Mouse (Mus musculus): ENCODE results near the gene Gm11042. TPM values are rescaled to one million over a fixed set of nuclear protein-coding genes. Genes with fewer than 3 reads are reported as not detected.

The Gm11042 gene
- total and polyA plus RNA-seq, 3 experiments = not detected

DNA sequence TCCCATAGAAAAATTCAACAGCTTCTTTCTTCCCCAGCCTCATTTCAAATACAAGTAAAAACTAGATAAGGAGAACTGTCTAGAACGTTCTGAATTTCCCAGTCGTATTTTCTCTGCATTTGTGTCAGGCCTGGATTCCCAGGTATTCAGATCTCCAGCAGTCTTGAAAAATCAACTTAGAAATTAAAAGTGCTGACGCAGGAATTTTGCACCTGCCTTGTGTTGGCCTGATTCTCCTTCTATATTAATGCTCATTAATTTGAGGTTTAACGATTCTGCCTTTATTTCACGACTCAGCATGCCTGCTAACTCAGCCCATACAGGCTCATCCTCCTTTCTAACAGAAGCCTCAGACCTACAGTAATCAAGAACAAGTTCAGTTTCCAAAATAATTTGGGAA lies 43.6 kb upstream of the Gm11042 start:
- Histone ChIP-seq H3K36me3 (ENCODE audit: control insufficient read depth in 1 of 2, insufficient read depth in 2 of 2, low read length in 2 of 2) (no peaks in the 10 kb centered on the region), H3K4me3 (ENCODE audit: control insufficient read depth in 1 of 2, insufficient read depth in 1 of 2, low read depth in 2 of 2, low read length in 2 of 2) (no peak overlapping the region), H3K27ac (ENCODE audit: control insufficient read depth, low read depth, low read length) (no peak overlapping the region), H3K9me3 (replicated peaks; ENCODE audit: insufficient read depth, low read length) (no peaks in the 10 kb centered on the region), H3K9ac (ENCODE audit: control insufficient read depth, low read depth, low read length, poor library complexity, severe bottlenecking) (no peak overlapping the region), H3K79me2 (ENCODE audit: control insufficient read depth, insufficient read depth, low read length, poor library complexity) (no peaks in the 10 kb centered on the region), H3K27me3 (ENCODE audit: control insufficient read depth in 1 of 2, insufficient read depth in 2 of 2, low read length in 2 of 2) (no peaks in the 10 kb centered on the region), H3K4me1 (ENCODE audit: control insufficient read depth in 1 of 2, insufficient read depth in 2 of 2, low read length in 2 of 2) (no peaks in the 10 kb centered on the region)
- no peak for TF ChIP-seq CTCF (IDR thresholded peaks at IDR 0.05 in 2 of 3, conservative IDR thresholded peaks at IDR 0.05 in 1 of 3; ENCODE audit: control insufficient read depth in 1 of 3, insufficient read depth in 1 of 3, low read depth in 2 of 3, low read length in 3 of 3, poor library complexity in 1 of 3, severe bottlenecking in 1 of 3)
- no peak for TF ChIP-seq POLR2A (IDR thresholded peaks at IDR 0.05; ENCODE audit: control insufficient read depth in 1 of 2, insufficient read depth in 1 of 2, low read depth in 1 of 2, low read length in 2 of 2, poor library complexity in 1 of 2)
- TF ChIP-seq ZMIZ1 (IDR thresholded peaks at IDR 0.05; ENCODE audit: low read depth, low read length) = no peak
- TF ChIP-seq CHD2 (IDR thresholded peaks at IDR 0.05; ENCODE audit: low read length) = no peak
- TF ChIP-seq GABPA (IDR thresholded peaks at IDR 0.05; ENCODE audit: low read depth, low read length) = no peak
- TF ChIP-seq NRF1 (IDR thresholded peaks at IDR 0.05; ENCODE audit: insufficient read depth, low read depth, low read length, poor library complexity, severe bottlenecking) = no peak
- no peak for TF ChIP-seq USF1 (IDR thresholded peaks at IDR 0.05; ENCODE audit: low read depth, low read length)
- no peak for DNase-seq (ENCODE audit: low read depth, low spot score)

DNA sequence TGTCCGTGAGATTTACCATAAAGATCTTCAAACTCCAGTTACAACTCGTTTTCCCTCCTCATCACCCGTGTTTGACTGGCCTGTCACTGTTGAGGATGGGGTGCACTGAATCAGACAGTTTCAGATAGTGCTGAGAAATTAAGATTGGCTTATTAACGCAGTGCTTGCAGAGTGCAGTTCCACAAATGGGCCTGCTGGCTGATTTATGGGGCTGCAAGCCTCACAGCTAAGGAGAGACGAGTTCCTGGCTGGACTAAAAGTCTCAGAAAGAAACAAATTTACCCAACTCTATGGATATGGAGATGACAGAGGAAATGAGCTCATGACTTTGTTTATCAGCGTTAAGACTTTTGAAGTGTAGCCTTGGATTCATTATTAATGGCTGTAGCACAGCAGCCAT lies 41.6 kb upstream of the Gm11042 start:
- Histone ChIP-seq H3K27ac (ENCODE audit: control insufficient read depth, low read depth, low read length) (no peak overlapping the region), H3K36me3 (ENCODE audit: control insufficient read depth in 1 of 2, insufficient read depth in 2 of 2, low read length in 2 of 2) (no peaks in the 10 kb centered on the region), H3K4me3 (ENCODE audit: control insufficient read depth in 1 of 2, insufficient read depth in 1 of 2, low read depth in 2 of 2, low read length in 2 of 2) (no peak overlapping the region), H3K27me3 (ENCODE audit: control insufficient read depth in 1 of 2, insufficient read depth in 2 of 2, low read length in 2 of 2) (no peaks in the 10 kb centered on the region), H3K4me1 (ENCODE audit: control insufficient read depth in 1 of 2, insufficient read depth in 2 of 2, low read length in 2 of 2) (no peaks in the 10 kb centered on the region), H3K9me3 (replicated peaks; ENCODE audit: insufficient read depth, low read length) (no peaks in the 10 kb centered on the region), H3K9ac (ENCODE audit: control insufficient read depth, low read depth, low read length, poor library complexity, severe bottlenecking) (no peak overlapping the region), H3K79me2 (ENCODE audit: control insufficient read depth, insufficient read depth, low read length, poor library complexity) (no peaks in the 10 kb centered on the region)
- TF ChIP-seq MAZ (IDR thresholded peaks at IDR 0.05; ENCODE audit: low read depth, low read length) (no peak), ELF1 (IDR thresholded peaks at IDR 0.05; ENCODE audit: low read depth, low read length) (no peak), GABPA (IDR thresholded peaks at IDR 0.05; ENCODE audit: low read depth, low read length) (no peak), POLR2AphosphoS2 (IDR thresholded peaks at IDR 0.05; ENCODE audit: low read length) (no peak)
- DNase-seq (ENCODE audit: low read depth, low spot score) = no peak

DNA sequence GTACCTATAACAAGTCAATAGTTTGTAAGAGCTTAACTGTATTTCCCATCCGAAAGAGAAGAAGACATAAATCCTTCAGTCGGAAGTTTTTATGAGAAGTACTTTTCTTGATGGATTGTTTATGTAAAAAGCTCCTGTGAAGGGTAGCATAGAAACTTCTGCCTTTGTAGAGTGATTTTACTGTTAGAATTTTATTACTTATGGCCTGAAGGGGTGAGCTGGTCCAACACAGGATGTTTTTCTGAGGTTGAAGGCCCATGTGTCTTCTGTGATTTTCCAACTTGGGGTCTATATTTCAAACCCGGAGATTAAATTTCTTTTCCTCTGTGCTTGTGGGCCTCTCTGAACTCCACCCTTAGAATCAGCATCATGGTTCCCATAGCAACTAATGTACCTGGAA lies 26.5 kb upstream of the Gm11042 start:
- Histone ChIP-seq H3K9ac (ENCODE audit: control insufficient read depth, low read depth, low read length, poor library complexity, severe bottlenecking) (no peak overlapping the region), H3K4me3 (ENCODE audit: control insufficient read depth in 1 of 2, insufficient read depth in 1 of 2, low read depth in 2 of 2, low read length in 2 of 2) (no peak overlapping the region), H3K79me2 (ENCODE audit: control insufficient read depth, insufficient read depth, low read length, poor library complexity) (no peaks in the 10 kb centered on the region), H3K27me3 (ENCODE audit: control insufficient read depth in 1 of 2, insufficient read depth in 2 of 2, low read length in 2 of 2) (no peaks in the 10 kb centered on the region), H3K27ac (ENCODE audit: control insufficient read depth, low read depth, low read length) (no peak overlapping the region), H3K9me3 (replicated peaks; ENCODE audit: insufficient read depth, low read length) (no peaks in the 10 kb centered on the region), H3K36me3 (ENCODE audit: control insufficient read depth in 1 of 2, insufficient read depth in 2 of 2, low read length in 2 of 2) (no peaks in the 10 kb centered on the region), H3K4me1 (ENCODE audit: control insufficient read depth in 1 of 2, insufficient read depth in 2 of 2, low read length in 2 of 2) (no peaks in the 10 kb centered on the region)
- TF ChIP-seq USF1 (IDR thresholded peaks at IDR 0.05; ENCODE audit: low read depth, low read length) (no peak), NRF1 (IDR thresholded peaks at IDR 0.05; ENCODE audit: insufficient read depth, low read depth, low read length, poor library complexity, severe bottlenecking) (no peak), RCOR1 (IDR thresholded peaks at IDR 0.05; ENCODE audit: low read depth, low read length) (no peak), MYB (IDR thresholded peaks at IDR 0.05; ENCODE audit: low read depth, low read length) (no peak), MAZ (IDR thresholded peaks at IDR 0.05; ENCODE audit: low read depth, low read length) (no peak), TAL1 (IDR thresholded peaks at IDR 0.05; ENCODE audit: low read length) (no peak)
- DNase-seq (ENCODE audit: low read depth, low spot score) = no peak

Data from MEL (cell line).